Mouse (Mus musculus) cortical plate, adult 2 months (tissue): ENCODE results near the gene Harbi1. TPM values are rescaled to one million over a fixed set of nuclear protein-coding genes. Genes with fewer than 3 reads are reported as not detected.

Experiments used
- H3K27ac ChIP-seq: fragments of 200-500 bp; 2 replicates; pipeline ENCODE4 v1.5.1; 2012; ENCODE audit warnings: low read length, control low read depth, inconsistent platforms; ENCODE audit not compliant: insufficient read depth
- H3K4me1 ChIP-seq: fragments of 200-500 bp; 2 replicates; pipeline ENCODE4 v1.6.1; 2011; ENCODE audit warnings: low read length; ENCODE audit not compliant: control insufficient read depth, insufficient read depth
- H3K4me3 ChIP-seq: fragments of 200-500 bp; 2 replicates; pipeline ENCODE4 v1.5.1; 2011; ENCODE audit warnings: mild to moderate bottlenecking, low read length, control low read depth; ENCODE audit not compliant: insufficient read depth
- CTCF ChIP-seq: fragments of 200-500 bp; IDR thresholded peaks from 2 replicates; pipeline ENCODE4 v1.5.1; 2011; ENCODE audit warnings: mild to moderate bottlenecking, control low read depth, low read length; ENCODE audit not compliant: insufficient read depth; ENCODE audit errors: extremely low read depth
- POLR2A ChIP-seq: fragments of 200-500 bp; IDR thresholded peaks from 2 replicates; pipeline ENCODE4 v1.6.1; 2011; ENCODE audit warnings: mild to moderate bottlenecking, low read length, control low read depth; ENCODE audit not compliant: insufficient read depth; ENCODE audit errors: extremely low read depth
- polyA plus RNA-seq: library from polyadenylated mRNA; depleted of rRNA; stranded (reverse); fragments of >200 nt; gene quantifications from 2 replicates; pipeline ENCODE4 v1.2.3, GENCODE M21; 2012; rRNA removed

The Harbi1 gene
- 3.4 and 4.6 TPM in 2 replicates for polyA plus RNA-seq

- Histone ChIP-seq H3K27ac (peak within 1 kb of the TSS; percentile 42), H3K4me3 (peak within 1 kb of the TSS; percentile 71), H3K4me1 (peaks cover 5% of the 10 kb centered on the region)
- TF ChIP-seq CTCF (no peak), POLR2A (peak; percentile 81)
Measured at GRCm38 (mm10) chr2:91710272-91711234, at the start of gene Harbi1, which contains the start of gene Atg13. Harbi1 (plus strand) TSS chr2:91710852. Atg13 (minus strand) TSS chr2:91710576.

DNA sequence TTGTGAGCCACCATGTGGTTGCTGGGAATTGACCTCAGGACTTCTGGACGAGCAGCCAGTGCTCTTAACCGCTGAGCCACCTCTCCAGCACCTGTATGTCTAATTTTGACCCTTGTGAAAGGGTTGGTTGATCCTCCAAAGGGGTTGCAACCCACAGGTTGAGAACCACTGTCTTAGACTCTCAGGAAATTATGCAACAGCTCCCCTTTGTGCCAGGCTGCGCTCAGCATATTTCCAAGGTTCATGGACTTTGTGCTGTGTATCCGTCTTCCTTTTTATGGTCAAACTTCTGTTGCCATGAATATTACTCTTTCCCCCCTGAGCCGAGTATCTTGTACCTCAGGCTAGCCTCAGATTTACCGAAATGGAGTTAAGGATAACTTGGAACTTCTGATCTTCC lies 49.7 kb upstream of the Harbi1 start:
- no peaks in the 10 kb centered on the region for H3K4me1 ChIP-seq
- TF ChIP-seq CTCF, result no peak
- no peak for TF ChIP-seq POLR2A
- H3K27ac ChIP-seq, result no peak overlapping the region
- H3K4me3 ChIP-seq, result no peak overlapping the region

DNA sequence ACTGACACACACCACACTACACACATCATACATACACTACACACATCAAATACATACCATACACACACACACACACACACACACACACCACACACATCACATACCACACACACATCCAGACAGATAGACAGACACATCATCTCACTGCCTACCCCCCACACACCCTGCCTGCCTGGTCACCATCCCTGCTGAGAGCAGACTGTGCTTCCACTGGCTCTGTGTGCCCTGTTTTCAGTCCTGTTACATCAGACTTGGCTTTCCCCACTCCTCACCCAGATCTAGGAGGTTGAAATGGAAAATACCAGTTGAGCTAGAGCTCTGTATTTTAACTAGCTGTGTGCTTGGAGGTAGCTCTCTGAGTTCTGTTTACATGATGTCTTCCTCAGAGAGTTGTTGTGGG lies 45.9 kb upstream of the Harbi1 start:
- Histone ChIP-seq H3K27ac (no peak overlapping the region), H3K4me1 (no peaks in the 10 kb centered on the region), H3K4me3 (no peak overlapping the region)
- TF ChIP-seq POLR2A, result 0 out of 2 replicates have a peak, but pooled peaks have one; percentile 30
- TF ChIP-seq CTCF, result no peak

GRCm38 (mm10) chr2:91666386-91666910 lies 44.2 kb upstream of the Harbi1 start:
- H3K4me1 ChIP-seq, result no peaks in the 10 kb centered on the region
- TF ChIP-seq POLR2A, result no peak
- no peak for TF ChIP-seq CTCF
- H3K4me3 ChIP-seq, result no peak overlapping the region
- H3K27ac ChIP-seq, result no peak overlapping the region

- no peak for TF ChIP-seq CTCF
- no peak for TF ChIP-seq POLR2A
- H3K4me3 ChIP-seq, result no peak overlapping the region
- no peak overlapping the region for H3K27ac ChIP-seq
- H3K4me1 ChIP-seq, result no peaks in the 10 kb centered on the region
Measured at GRCm38 (mm10) chr2:91667747-91668146, 42.9 kb upstream of the Harbi1 start.

DNA sequence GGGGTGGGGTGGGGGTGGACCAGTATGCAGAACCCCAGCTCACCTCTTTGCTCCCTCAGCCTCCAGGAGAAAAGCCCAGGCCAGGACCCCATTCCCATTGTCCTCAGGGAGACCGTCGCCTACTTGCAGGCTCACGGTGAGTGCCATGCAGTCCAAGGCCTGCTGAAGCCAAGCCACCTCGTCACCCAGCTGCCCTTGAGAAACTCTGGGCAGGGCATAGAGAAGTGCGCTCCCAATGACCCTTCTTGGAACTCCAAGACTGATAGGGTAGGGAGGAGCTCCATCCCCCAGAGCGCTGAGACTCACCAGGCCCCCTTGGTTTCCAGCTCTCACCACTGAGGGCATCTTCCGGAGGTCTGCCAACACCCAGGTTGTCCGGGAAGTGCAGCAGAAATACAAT lies 41.3 kb upstream of the Harbi1 start:
- H3K4me3 ChIP-seq, result no peak overlapping the region
- H3K27ac ChIP-seq, result no peak overlapping the region
- no peaks in the 10 kb centered on the region for H3K4me1 ChIP-seq
- TF ChIP-seq CTCF (no peak), POLR2A (no peak)

DNA sequence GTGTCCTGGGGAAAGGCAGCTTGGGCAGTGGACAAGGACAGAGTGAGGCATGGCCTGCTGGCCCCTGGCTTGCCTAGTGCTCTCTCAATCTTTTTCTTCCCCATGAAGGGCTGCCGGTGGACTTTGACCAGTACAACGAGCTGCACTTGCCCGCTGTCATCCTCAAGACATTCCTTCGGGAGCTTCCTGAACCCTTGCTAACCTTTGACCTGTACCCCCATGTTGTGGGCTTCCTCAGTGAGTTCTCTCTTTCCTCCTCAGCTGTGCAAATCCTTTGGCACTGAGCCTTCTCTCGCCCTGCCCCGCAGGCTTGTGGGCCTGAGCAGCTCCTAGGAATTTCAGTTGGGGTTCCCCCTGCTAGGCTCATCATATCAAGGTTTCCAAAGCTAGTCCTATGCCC lies 40.6 kb upstream of the Harbi1 start:
- Histone ChIP-seq H3K4me1 (no peaks in the 10 kb centered on the region), H3K4me3 (no peak overlapping the region), H3K27ac (no peak overlapping the region)
- no peak for TF ChIP-seq CTCF
- TF ChIP-seq POLR2A, result no peak

GRCm38 (mm10) chr2:91673587-91673986 lies 37.1 kb upstream of the Harbi1 start:
- Histone ChIP-seq H3K27ac (no peak overlapping the region), H3K4me1 (no peaks in the 10 kb centered on the region), H3K4me3 (no peak overlapping the region)
- TF ChIP-seq CTCF (no peak), POLR2A (no peak)

DNA sequence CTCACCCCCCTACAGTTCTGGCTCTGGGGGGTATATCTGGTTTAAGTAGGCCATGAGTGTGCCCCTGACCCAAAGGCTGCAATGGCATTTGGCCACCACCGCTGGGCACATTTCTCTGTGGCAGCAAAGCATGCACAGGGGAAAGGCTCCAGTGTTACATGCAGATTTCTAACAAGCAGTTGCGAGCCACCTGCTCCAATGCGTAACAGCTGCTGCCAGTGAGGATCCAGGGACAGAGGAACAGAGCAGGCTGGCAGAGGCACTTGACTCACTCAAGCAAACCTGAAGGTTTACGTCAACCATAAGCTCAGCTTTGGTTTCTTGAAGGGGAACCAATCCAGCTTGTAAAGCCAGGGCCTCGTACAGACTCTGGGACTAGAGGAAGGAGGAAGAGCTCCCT lies 35.8 kb upstream of the Harbi1 start:
- TF ChIP-seq CTCF (no peak), POLR2A (0 out of 2 replicates have a peak, but pooled peaks have one; percentile 35)
- peak overlapping the region; percentile 19; the same call in 1 of the 2 replicates for H3K27ac ChIP-seq
- no peak overlapping the region for H3K4me3 ChIP-seq
- H3K4me1 ChIP-seq, result no peaks in the 10 kb centered on the region

GRCm38 (mm10) chr2:91676420-91676819 lies 34.2 kb upstream of the Harbi1 start:
- H3K4me1 ChIP-seq, result no peaks in the 10 kb centered on the region
- no peak overlapping the region for H3K4me3 ChIP-seq
- no peak overlapping the region for H3K27ac ChIP-seq
- TF ChIP-seq CTCF (no peak), POLR2A (no peak)
